Mouse (Mus musculus) urinary bladder, adult 2 months (tissue): ENCODE data around the gene Trpc1. TPM values are rescaled to one million over a fixed set of nuclear protein-coding genes. Genes with fewer than 3 reads are reported as not detected.

Experiments
- DNase-seq: peaks from one replicate; pipeline ENCODE4 v3.0.0; 2022; ENCODE audit warnings: low spot score
- polyA plus RNA-seq: library from polyadenylated mRNA; depleted of rRNA; stranded (reverse); fragments of >200 nt; gene quantifications from 2 replicates; pipeline ENCODE4 v1.2.3, GENCODE M21; 2012

Gene Trpc1
- polyA plus RNA-seq, 1 experiment: 3.6 TPM

DNA sequence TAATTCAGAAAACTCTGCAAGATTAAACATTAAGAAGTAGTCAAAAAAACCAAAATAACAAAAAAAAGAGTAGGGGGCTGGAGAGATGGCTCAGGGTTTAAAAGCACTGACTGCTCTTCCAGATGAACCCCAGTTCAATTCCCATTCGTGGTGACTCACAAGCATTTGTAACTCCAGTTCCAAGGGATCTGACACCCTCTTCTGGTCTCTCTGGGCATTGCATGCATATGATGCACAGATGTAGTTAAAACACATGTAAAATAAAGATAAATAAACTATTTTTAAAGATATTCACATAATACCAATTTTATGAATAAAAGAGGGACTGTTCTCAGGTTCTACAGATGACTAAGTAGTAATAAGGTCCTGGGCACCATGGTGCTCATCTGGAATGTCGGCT, 52.4 kb downstream of the Trpc1 start:
- no peak for DNase-seq

DNA sequence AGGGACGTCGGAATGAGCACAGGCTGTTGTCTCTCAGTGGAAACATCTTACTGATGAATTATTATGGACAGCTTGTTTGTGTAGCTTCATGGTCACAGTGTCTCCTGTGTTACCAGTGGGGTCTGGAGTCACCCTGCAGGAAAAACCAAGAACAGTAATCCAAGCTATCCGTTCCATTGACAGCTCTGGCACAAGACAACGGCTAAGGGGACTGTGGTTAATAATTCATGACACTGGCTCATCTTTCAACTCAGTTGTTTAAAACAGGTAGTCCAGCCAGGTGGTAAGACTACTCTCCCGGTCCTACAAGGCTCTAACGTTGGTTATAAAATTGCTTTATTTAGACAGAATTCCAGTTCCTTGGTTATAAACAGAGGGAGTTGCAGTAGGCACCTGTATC, 53.6 kb downstream of the Trpc1 start:
- DNase-seq: no peak

DNA sequence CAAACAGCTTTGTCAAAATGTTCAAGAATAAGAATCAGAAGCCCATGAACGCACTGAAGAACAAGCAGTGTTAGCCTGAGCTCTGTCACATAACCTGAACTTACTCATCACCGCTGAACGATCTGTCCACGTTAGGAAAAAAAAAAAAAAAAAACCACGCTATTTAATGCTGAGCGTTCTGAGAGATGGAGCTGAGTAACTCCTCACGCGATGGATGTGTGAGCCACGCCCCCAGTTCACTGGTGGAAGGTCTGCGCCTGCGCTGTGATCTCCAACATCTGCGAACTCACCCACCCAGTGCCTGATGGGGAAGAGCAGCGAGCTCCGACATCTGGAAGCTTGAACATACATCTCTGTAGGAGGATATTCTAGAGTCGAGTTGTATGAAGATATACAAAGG, 55.2 kb downstream of the Trpc1 start:
- DNase-seq: no peak

DNA sequence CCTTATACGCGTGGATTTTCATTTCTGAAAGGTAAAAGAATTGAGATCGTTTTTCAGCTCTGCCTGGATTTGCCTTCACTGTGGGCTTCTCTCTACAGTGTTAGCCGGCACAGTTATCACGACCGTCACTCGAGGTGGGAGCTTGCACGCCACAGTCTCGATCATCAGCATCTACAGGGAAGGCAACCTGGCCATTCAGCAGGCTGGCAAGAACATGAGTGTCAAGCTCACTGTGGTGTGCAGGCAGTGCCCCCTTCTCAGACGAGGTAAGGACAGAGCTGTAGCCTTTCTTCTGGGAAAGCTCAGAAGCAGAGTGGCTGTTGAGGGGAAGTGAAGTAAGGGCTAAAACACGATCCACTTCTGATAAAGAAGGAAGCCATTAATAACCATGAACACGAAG, 55.6 kb downstream of the Trpc1 start:
- DNase-seq: no peak

DNA sequence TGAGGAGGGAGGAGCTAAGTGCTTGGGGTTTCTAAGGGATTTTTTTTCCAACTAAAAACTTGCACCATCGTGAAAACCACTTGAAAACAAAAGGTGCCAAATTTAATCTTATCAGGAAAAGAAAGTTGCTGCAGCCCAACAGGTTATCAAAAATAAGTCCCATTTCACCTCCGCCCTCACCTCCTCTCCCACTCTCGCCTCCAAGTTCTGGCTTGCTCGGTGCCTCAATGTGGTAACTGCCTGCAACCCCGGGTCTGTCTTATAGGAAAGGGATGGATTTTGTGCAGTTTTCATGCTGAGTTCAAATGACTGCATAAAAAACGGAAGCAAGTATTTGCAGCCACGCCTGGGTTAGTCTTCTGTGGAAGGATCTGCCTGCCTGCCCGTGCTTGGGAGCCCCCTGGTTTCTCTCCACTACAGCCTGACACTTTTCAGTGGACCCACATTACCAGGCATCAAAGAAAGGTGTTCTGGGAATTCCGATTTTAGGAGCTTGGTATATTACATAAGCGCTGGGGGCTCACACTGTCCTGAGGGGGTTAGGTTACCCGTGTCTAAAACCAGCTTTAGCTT, 56.6 kb downstream of the Trpc1 start:
- no peak for DNase-seq

DNA sequence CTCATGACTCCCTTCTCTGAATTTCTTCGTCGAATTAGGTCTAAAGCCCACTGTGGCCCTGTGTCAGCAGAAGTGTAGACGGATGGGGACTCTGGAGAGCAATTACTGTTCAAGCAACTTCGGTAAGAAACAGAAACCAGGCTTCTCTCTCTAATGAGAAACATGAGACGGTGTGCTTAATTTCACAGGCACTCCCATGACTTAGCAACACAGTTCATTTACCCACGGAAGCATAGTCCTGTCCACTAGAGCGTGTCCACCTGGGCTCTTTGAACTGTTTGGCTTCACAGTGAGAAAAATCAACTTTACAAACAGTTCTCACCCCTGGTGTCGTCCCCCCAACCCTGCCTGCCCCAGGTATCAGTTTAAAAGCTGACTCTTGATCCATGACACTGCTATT, 57.4 kb downstream of the Trpc1 start:
- no peak for DNase-seq

DNA sequence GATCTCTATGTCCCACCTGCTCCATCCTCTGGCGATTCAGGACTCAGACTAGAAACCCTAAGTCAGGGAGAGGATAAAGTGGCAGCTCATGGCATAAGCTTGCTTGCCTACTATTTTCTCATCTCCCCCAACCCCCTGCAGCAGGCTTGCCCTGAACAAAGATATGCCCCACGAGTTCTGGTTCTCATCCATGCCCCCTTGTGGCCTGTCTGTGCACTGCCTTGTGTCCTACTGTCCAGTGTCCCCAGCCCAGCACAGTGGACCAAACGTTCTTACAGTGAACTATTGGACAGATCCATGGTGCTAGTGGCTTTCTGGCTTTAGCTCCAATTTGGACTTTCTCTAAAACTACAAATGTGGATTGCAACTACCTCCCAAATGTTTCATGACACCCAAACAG, 62.1 kb downstream of the Trpc1 start:
- peak; percentile 24 for DNase-seq

DNA sequence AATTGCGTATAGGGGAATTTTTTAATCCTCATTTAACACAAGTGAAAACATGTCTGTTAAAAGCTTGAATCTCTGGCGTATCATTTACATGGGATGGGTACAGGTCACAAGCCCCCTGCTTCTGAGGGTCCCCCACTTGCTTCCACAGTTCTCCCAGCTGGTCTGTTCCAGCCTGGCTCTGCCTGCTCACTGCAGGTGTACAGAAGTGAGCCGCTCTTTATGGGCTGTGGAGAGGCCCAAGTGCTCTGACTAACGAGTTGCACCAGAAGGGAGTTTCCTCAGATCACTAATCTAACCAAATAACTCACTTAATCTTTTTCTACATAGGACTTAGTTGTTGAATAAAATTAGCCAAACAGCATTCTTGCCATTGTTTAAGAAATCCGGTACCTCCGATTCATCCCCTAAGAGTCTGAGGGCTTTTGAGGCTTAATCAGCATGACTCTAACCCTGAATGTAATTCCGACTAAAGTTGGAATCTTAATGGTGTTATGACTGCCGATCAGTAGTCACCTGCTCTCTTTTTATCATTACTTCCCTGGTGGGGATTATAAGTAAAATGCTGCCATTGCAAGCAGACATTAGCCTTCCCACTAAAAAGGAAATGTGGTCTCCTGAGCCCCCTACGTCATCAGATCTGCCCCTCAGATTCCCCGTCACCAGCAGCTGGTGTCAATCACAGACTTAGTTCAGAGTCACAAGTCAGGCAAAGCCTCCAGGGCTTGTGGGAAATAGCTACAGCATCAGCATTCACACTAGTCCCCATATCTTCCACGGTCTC, 64.3 kb downstream of the Trpc1 start:
- no peak for DNase-seq

DNA sequence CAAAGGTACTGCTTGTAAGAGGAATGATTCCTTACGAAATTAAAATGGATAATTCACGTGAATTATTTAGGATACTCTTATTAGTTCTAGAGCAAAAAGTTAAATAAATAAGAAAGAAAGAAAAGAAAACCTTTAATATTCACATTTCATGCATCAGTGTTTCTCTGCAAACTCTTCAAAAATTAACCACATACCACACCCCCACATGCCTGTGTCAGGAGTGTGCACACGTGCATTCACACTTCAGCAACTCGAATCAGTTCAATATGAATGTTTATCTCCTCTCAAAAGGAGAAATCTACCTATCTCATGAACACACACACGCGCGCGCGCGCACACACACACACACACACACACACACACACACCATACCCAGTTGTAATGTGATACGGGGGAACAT, 69.5 kb downstream of the Trpc1 start:
- no peak for DNase-seq

DNA sequence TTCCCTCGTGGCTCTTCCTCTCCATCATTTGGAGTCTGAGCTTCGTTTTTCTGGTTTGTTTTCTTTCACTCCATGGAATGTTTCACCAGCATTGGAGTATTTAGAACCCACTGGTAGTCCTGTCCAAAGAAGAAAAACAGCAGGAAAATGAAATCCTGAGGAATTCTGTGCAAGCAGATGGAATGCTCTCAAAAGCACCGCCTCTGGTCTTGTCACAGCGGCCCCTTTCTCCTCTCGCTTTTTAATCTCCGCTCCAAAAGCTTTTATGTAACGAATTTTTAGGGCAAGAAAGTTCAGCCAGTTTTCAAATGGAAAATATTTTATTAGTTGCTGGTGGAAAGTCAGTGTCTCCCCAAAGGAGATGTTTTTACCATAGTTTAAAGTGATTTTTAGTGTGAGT, 70.2 kb downstream of the Trpc1 start:
- no peak for DNase-seq

DNA sequence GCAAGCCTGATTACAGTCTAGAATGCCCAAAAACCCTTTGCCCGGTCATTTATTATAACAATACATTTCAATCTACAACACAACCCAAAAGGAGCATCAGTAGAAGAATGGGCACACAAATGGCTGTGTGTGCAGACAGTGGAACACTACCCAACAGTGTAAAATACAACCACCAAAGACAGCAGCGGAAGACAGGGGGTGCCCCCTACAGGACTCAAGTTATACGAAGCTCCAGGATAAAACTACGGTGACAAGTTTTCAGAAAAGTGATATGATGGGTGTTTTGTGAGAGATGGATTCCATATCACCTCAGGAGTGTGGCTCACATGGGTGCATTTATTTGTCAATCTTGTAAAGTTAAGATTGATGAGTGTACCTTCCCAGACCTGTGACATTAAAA, 74.2 kb downstream of the Trpc1 start:
- DNase-seq: no peak

DNA sequence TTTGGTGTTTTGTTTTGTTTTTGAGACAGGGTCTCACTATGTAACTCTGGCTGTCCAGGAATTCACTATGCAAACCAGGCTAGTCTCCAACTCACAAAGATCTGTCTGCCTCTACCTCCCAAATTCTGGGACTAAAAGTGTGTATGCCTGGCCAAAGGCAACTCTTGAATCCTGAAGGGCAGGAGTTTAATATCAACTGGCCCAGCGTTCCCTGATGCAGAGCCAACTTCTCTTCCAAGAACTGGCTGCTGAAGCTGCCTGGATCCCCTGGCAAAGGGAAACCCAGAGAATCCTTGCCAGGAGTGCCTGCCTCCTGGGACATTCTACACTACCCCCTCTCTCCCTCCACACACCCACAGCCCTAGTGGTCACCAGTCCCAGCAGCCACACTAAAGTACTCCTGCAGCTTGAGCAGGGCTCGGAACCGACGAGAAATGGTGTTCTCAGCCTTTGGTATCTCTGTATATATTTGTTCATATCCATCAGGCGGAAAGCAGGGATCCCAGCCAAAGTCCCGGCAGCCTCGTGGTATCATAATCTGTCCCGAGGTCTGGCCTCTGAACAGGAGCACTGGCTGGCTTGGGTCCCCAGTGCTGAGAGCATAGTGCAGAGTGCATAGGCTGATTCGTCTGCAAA, 75.0 kb downstream of the Trpc1 start:
- peak; percentile 30 for DNase-seq

DNA sequence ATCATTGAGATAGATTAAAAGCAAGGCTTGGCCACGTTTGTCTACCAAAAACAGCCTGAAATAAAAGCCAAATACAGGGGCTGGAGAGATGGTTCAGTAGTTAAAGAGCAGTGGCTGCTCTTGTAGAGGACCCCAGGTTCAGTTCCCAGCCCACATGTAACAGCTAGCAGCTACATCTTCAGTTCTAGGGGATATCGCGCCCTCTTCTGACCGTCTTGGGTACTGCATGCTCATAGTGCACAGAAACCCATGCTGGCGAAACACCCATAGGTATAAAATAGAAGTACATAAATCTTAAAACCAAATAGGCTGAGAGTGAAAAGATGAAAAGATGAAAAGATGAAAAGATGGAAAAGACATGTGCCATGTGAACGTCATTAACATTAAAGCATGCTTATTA, 77.4 kb downstream of the Trpc1 start:
- DNase-seq: no peak

DNA sequence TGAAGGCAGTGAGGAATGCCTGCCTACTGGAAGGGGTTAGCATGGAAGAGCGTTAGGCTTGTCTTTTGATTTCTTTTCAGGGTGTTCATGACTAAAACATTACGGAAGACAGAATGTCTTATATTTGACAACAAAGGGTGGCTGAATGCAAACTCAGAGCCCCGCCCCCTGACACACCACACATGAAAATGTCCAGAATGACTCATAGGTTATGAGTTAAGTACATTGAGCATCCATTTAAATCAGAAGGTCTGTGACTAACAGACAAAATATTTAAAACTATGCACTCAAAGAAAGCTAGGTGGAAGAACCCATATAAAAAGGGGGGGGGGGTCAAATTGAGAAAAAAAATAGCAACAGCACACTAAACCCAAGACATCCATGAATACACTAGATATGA, 77.8 kb downstream of the Trpc1 start:
- no peak for DNase-seq

DNA sequence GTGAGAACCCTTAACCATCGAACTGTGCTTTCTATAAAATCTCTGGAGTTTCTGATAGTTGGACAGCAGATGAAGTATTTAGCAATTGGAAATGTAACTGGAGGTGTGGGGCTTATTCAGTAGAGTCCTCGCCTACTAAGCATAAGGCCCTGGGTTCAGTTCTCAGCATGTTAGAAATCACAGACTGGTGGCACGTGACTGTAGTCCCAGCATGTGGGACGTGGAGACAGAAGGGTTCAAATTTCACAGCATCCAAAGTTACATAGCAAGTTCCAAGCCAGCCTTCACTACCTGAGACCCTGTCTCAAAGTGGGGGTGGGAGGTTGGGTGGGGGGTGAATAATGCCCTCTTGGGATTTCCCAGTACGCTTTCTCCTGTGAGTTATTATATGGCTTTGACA, 81.9 kb downstream of the Trpc1 start:
- no peak for DNase-seq

DNA sequence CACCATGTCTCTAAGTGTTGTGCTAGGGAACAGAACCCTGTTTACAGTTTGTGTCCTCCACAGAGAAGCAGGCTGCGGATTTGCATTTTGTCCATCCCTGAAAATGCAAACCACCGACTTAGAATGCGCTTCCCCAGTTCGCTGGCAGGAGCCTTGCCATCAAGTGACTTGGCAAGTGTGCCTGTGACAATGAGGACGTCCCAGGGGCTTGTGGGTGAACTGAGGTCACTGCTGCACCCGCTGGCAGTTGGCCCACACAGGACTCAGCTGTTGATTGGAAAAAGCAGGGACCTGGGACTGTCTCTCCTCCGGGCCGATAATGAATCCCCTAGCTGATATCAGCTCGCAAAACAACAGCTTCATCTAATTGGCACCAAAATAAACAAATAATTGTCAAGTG, 82.3 kb downstream of the Trpc1 start:
- DNase-seq: no peak

DNA sequence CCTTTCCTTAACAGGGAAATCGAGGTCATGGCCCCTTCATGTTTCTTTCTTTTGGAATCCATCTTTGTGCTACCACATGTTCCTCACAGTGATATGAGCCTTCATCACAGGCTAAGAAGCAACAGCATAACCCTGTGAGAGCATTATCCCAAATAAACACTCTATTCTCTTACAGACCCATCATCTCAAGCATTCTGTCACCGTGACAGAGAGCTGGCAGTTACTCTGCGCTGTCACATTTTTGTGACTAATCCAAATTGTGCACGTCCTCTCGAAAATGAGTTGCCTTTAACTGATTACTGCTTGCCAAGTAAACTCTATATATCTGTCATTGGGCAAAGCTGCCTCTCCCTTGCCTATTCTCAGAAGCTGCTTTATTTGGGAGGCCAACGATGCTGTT, 84.3 kb downstream of the Trpc1 start:
- no peak for DNase-seq

DNA sequence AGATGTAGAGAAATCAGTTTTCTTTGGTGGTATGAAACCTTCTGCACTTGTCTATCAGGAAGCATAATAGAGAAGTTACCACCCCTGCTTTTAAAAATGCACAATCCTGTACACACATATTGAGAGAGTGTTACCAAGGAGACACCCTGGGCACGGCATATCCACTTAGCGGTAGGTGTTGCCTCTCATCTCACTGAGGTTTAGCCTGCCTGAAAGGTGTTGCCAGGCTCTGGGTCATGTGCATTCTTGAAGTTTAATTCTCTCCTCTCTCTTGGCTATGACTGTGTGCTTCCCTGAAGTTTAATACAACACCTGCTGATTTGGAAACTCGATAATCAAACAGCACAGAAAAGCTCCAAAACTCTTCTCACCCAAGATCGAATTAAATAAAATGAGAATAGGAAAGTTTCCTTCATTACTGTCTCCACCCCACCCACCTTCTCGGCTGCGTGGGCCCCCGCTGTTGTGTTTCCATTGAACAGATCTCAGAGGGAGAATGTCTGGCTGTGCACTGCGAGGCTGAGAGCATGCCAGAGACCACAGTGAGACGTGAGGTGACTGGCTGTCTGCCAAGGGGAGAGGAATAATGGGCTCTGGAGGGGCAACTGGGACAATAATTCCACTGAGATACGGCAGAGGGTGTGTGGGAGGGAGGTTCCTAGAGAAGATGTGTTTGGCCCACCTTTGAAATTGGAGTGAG, 85.7 kb downstream of the Trpc1 start:
- no peak for DNase-seq

DNA sequence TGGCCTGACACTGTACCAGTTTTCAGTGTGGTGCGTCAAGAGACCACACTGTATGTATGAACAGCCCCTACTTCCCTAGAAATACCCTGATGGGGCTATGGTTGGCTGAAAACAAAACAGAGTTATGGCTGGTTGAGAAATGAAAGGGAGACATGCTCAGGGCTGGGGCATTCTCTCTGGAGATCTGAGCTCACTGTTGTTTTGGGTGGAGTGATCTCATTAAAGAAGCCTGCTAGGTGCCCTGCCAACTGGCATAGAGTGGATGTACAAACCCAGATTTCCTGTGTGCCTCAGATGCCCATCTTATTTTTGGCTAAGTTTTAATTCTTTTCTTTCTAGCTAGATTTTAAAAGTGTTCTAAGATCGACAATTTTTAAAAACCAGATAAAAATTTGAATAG, 92.2 kb downstream of the Trpc1 start:
- no peak for DNase-seq
